Mouse (Mus musculus) G1E (cell line): ENCODE data around the gene Cnbd2. TPM values are rescaled to one million over a fixed set of nuclear protein-coding genes. Genes with fewer than 3 reads are reported as not detected.
A peak's percentile ranks its signal among the peaks of the same experiment; 100 is the strongest.

ENCODE experiments used
- ATAC-seq: 2 replicates; pipeline ENCODE4 v1.8.0; 2016; ENCODE audit warnings: mild to moderate bottlenecking; ENCODE audit not compliant: insufficient number of reproducible peaks, poor library complexity, low FRiP score, severe bottlenecking; ENCODE audit errors: extremely low read depth
- DNase-seq: peaks from one replicate; pipeline ENCODE4 v3.0.0; 2012; ENCODE audit warnings: low spot score
- H3K27me3 ChIP-seq: 2 replicates; pipeline ENCODE4 v1.6.1; 2012; ENCODE audit warnings: mild to moderate bottlenecking, low read length, inconsistent platforms; ENCODE audit not compliant: insufficient read depth
- H3K36me3 ChIP-seq: replicated peaks from 2 replicates; pipeline ENCODE3; 2012; ENCODE audit warnings: mild to moderate bottlenecking, inconsistent platforms
- H3K4me1 ChIP-seq: 2 replicates; pipeline ENCODE4 v1.6.1; 2012; ENCODE audit warnings: low read depth, low read length, inconsistent platforms, mixed read lengths; ENCODE audit not compliant: insufficient read depth
- H3K4me3 ChIP-seq: 2 replicates; pipeline ENCODE4 v1.5.1; 2012; ENCODE audit warnings: low read depth, mild to moderate bottlenecking, inconsistent platforms, low read length, moderate library complexity, mixed read lengths
- H3K9me3 ChIP-seq: replicated peaks from 2 replicates; pipeline ENCODE4 v1.6.1; 2012; ENCODE audit warnings: inconsistent platforms
- CTCF ChIP-seq: IDR thresholded peaks from 2 replicates; pipeline ENCODE4 v1.5.1; 2012; ENCODE audit warnings: low read depth, low read length, inconsistent platforms, mixed read lengths
- GATA1 ChIP-seq: IDR thresholded peaks from 2 replicates; pipeline ENCODE4 v1.6.1; 2012; ENCODE audit warnings: borderline replicate concordance, low read length, inconsistent platforms, mixed read lengths
- GATA2 ChIP-seq: IDR thresholded peaks from 2 replicates; pipeline ENCODE4 v1.6.1; 2012; ENCODE audit warnings: low read depth, low read length, inconsistent platforms, borderline replicate concordance
- POLR2AphosphoS5 ChIP-seq: IDR thresholded peaks from 2 replicates; pipeline ENCODE4 v1.6.1; 2012; ENCODE audit warnings: low read depth, low read length, inconsistent platforms; ENCODE audit not compliant: insufficient replicate concordance
- TAL1 ChIP-seq: conservative IDR thresholded peaks from 2 replicates; pipeline ENCODE4 v1.6.1; 2012; ENCODE audit warnings: low read depth, low read length, inconsistent platforms, mixed read lengths
- polyA plus RNA-seq: library from polyadenylated mRNA; stranded (reverse); fragments of >175 nt; gene quantifications from 2 replicates; pipeline ENCODE4 v1.2.3, GENCODE M21; 2012
- total RNA-seq, 2 experiments: library from RNA; stranded (forward) in 1 of 2; stranded (reverse) in 1 of 2; fragments of 200-1000 nt in 1 of 2; fragments of >200 nt in 1 of 2; fragmentation: Nextera tagmentation in 1 of 2; gene quantifications; 2 replicates each; pipeline ENCODE4 v1.2.3; 2014 to 2017

Gene Cnbd2
- total and polyA plus RNA-seq, 3 experiments = 1.4 to 22.6 (median 11.5) TPM

DNA sequence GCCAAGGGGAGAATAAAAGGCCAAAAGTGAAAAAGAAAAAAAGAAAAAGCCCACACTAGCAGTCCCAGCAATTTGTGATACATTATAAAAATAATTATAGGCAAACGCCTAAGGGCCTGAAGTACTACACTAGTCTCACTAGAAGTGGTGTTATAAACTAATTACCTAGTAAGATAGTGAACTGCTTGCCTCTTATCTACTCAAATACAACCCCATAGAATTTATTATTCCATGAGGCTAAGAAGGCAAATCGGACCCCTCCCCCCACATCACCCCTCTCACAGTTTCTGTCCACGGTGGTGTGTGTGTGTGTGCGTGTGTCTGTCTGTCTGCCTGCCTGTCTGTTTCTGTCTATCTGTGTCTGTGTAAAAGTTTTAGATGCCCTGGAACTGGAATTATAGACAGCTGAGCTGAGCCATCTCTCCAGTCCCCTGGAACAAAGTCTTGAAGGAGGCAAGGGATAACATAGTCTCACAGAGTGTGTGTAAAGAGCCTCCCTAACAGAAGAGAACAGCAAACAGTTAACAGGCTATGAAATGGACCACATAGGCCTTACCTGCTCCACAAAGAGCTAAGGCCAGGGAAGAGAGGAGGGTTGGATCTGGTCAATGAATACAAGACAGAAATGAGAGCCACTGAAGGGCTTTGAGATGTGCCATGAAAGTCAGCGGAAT, 81.2 kb downstream of the Cnbd2 start:
- peaks cover 3% of the 10 kb centered on the region for H3K27me3 ChIP-seq
- peaks cover 17% of the 10 kb centered on the region for H3K4me1 ChIP-seq
- H3K9me3 ChIP-seq = no peaks in the 10 kb centered on the region
- H3K4me3 ChIP-seq = peak overlapping the region; percentile 4; the same call in 1 of the 2 replicates
- no peak for TF ChIP-seq GATA1
- no peaks in the 10 kb centered on the region for H3K36me3 ChIP-seq
- DNase-seq (peak; percentile 8), ATAC-seq (no peak)

GRCm38 (mm10) chr2:156394282-156394681, 82.2 kb downstream of the Cnbd2 start:
- Histone ChIP-seq H3K27me3 (peaks cover 4% of the 10 kb centered on the region), H3K4me3 (no peak overlapping the region), H3K36me3 (no peaks in the 10 kb centered on the region), H3K9me3 (no peaks in the 10 kb centered on the region), H3K4me1 (peaks cover 17% of the 10 kb centered on the region)
- no peak for ATAC-seq
- TF ChIP-seq POLR2AphosphoS5 = no peak
- TF ChIP-seq GATA1 = no peak
- TF ChIP-seq GATA2 = no peak
- no peak for TF ChIP-seq TAL1
- no peak for TF ChIP-seq CTCF
- DNase-seq = no peak

DNA sequence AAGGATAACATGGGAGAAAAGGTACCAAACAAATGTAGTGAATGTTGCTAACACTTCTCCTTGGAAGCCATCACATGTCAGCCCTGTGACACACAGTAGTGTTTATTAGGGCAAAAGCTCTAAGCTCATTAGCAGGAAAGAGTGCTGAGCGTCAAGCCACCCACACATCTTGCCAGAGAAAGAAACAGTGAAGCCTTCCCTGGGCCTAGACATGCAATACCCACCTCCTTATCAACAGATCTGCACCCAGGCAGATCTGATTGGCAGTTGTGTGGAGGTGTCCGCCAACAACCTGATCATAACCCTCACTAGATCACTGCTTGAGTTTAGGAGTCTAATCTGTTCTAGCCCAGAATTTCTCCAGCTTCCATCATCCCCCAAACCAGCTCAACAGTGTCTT, 84.0 kb downstream of the Cnbd2 start:
- Histone ChIP-seq H3K36me3 (no peaks in the 10 kb centered on the region), H3K9me3 (no peaks in the 10 kb centered on the region), H3K4me3 (no peak overlapping the region), H3K27me3 (peaks cover 4% of the 10 kb centered on the region), H3K4me1 (peaks cover 18% of the 10 kb centered on the region)
- DNase-seq = no peak
- no peak for TF ChIP-seq GATA2
- no peak for TF ChIP-seq GATA1
- TF ChIP-seq POLR2AphosphoS5 = no peak
- no peak for TF ChIP-seq TAL1
- TF ChIP-seq CTCF = no peak
- ATAC-seq = no peak

- H3K4me1 ChIP-seq = peaks cover 22% of the 10 kb centered on the region
- H3K9me3 ChIP-seq = no peaks in the 10 kb centered on the region
- peaks cover 14% of the 10 kb centered on the region for H3K27me3 ChIP-seq
- H3K36me3 ChIP-seq = no peaks in the 10 kb centered on the region
- no peak overlapping the region for H3K4me3 ChIP-seq
- DNase-seq (no peak), ATAC-seq (no peak)
- TF ChIP-seq GATA1 = no peak
- no peak for TF ChIP-seq CTCF
- TF ChIP-seq POLR2AphosphoS5 = no peak
- TF ChIP-seq GATA2 = no peak
- TF ChIP-seq TAL1 = no peak
These were observed 85.9 kb downstream of the Cnbd2 start for GRCm38 (mm10) chr2:156397988-156398387.

- TF ChIP-seq GATA1 (no peak), TAL1 (no peak), POLR2AphosphoS5 (no peak)
- no peak for DNase-seq
- Histone ChIP-seq H3K27me3 (peaks cover 15% of the 10 kb centered on the region), H3K4me1 (peaks cover 9% of the 10 kb centered on the region; the same call in 1 of the 2 replicates), H3K9me3 (no peaks in the 10 kb centered on the region), H3K4me3 (no peak overlapping the region), H3K36me3 (no peaks in the 10 kb centered on the region)
- no peak for ATAC-seq
These were observed 87.4 kb downstream of the Cnbd2 start for GRCm38 (mm10) chr2:156399485-156399884.

DNA sequence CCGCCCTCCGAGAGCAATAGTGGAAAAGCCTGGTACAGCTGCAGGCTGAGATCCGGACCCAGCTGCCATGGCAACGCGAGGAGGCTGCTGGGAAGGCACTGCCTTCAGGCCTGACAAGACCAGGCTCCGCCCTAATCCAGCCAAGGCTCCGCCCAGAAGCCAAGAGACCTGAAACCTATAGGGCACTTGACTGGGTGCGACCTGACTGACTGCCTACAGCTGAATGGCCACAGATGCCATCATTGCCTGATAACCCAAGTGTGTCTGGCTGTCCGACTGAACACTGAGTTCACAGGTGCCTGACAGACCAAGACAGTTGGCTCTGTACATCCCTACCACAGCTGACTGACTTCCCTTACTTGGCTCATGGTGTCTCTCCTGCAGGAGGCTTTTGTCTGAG, 89.2 kb downstream of the Cnbd2 start:
- H3K4me1 ChIP-seq = 0 out of 2 replicates have a peak, but pooled peaks cover 5% of the 10 kb centered on the region
- no peak for ATAC-seq
- DNase-seq = no peak
- TF ChIP-seq GATA1 (no peak), TAL1 (no peak), GATA2 (no peak), POLR2AphosphoS5 (no peak), CTCF (no peak)
- no peak overlapping the region for H3K4me3 ChIP-seq
- H3K36me3 ChIP-seq = no peaks in the 10 kb centered on the region
- H3K9me3 ChIP-seq = no peaks in the 10 kb centered on the region
- peaks cover 15% of the 10 kb centered on the region for H3K27me3 ChIP-seq
